Mouse (Mus musculus) erythroid progenitor cell, adult 5-6 weeks (primary cell): Measurements from ENCODE around the gene Cacng1. TPM values are rescaled to one million over a fixed set of nuclear protein-coding genes. Genes with fewer than 3 reads are reported as not detected.

ENCODE experiments used
- ATAC-seq: replicated peaks from 2 replicates; pipeline ENCODE4 v1.8.0; 2016; ENCODE audit warnings: moderate number of reproducible peaks, mild to moderate bottlenecking, moderate TSS enrichment, inconsistent platforms; ENCODE audit not compliant: poor library complexity, low FRiP score, severe bottlenecking
- total RNA-seq, 2 experiments: library from RNA; stranded (forward) in 1 of 2; stranded (reverse) in 1 of 2; fragments of 150-400 nt in 1 of 2; fragments of 186-747, 209-891 nt in 1 of 2; gene quantifications; 2 replicates each; pipeline versions ENCODE4 v1.2.3 to v1.2.4; 2015 to 2017; ENCODE audit warnings: low replicate concordance in 2 of 2

The Cacng1 gene
- total RNA-seq, 2 experiments from 2014 or later: not detected

DNA sequence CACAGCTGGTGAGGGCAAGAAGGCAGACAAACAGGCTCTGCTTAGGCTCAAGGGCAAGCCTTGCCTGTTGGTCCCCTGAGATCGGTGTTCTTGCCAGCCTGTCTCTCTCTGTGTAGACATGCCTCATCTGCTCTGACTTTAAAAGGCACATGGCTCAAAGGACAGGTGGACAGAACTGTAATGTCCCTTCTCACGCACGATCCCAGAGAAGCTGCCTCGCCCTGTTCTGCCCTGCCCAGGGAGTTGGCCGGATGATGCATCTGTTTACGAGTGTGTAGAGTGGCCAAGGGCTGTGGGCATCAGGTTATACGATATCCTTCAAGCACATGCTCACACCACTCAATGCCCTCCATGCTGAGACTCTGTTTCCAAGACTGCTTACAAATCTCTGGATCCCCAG, 2.0 kb downstream of the Cacng1 start:
- ATAC-seq: no peak

DNA sequence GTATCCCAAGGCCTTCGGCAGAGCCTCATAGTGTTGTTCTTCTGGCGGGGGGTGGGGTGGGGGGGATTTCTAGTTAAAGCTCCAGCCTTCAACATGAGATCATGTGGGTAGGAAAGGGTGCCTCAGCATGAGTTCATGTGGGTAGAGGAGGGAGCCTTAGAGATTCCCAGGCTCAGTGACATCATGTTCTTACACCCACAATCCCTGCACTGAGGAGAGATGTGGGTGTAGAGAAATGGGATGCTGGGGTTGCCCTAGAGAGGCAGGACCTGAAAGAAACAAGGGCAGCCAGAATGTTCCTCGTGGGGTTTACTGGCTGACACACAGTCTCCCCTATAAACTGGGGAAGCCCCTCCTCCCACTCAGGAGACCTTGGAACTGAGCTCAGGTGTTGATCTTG, 5.9 kb downstream of the Cacng1 start:
- ATAC-seq: no peak

GRCm38 (mm10) chr11:107707897-107708610, 8.3 kb downstream of the Cacng1 start:
- no peak for ATAC-seq

GRCm38 (mm10) chr11:107705476-107706074, 10.7 kb downstream of the Cacng1 start:
- ATAC-seq: no peak

- no peak for ATAC-seq
Measured at GRCm38 (mm10) chr11:107705060-107705459, 11.3 kb downstream of the Cacng1 start.

DNA sequence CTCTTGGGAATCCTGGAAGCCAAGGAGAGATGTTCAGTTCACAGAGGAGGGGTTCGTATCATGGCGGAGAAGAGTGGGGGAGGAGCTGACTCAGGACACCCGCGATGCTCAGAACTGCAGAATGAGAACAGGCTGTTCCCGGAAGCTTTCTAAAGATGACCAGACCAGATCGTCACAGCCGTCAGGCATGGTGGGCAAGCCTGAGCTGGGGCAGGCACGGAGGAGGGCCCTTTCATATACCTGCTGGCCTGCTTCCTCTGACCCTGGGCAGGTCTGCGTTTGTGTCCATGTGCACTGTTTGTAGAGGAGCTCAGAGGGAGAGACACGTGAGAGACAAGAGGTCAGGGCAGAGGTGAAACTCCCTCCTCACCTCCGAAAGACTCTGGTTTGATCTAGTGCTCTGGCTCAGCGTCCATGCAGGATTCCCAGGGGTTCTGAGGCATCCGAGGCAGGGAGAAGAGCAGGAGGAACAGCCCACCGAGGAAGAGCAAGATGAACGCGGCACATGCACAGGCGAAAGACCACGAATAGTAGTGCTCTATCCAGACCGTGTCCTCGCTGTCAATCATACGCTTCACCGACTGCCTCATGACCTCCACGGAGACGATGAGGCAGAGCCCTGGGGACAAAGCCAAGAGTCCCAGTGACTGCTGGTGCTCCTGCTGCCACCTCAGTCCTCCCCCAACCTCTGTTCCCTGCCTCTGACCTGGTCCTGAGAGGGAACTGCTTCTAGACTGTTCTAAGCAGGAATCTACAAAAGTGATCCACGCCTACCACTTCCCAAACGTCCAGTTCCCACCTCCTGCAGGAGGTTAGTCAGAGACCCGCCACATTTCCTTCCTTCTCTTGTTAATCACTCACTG, 12.8 kb downstream of the Cacng1 start:
- no peak for ATAC-seq

- no peak for ATAC-seq
Measured at GRCm38 (mm10) chr11:107699967-107700366, 16.4 kb downstream of the Cacng1 start.

DNA sequence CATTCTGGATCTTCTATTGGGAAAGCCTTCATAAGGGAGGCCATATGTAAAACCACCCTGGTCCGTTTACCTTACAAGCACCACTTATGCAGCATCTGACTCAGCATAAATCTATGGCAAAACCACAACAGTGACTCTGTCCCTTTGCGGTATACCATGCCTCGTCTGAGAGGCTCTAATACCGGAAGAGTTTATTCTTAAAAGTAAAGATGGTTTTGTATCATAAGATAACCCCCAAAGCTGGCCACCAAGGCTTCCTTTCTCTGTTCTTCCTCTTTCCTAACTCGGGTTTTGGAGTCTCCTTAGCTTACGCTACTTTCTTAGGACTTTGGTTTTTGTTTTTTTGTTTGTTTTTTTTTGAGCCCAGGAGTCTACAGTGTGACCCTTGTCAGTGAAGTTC, 23.0 kb downstream of the Cacng1 start:
- ATAC-seq: no peak

DNA sequence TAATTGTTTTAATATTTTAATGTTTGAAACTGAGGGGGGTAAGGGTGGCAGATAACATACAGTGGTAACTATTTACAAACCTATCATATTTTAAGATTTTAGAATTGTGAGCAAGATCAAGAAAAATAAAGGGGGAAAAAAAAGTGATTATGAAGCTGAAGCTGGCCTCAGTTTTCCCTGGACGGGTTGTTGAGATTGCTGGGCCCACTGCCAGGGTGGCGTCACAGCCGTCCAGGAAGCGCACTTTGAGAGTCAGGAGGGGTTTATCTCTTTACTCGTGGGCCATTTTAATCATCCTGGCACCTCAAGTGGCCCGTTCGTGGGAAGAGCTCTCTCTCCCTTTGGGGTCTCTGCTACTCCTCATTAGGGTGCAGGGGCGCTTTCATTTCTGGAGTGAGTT, 24.8 kb downstream of the Cacng1 start:
- no peak for ATAC-seq

DNA sequence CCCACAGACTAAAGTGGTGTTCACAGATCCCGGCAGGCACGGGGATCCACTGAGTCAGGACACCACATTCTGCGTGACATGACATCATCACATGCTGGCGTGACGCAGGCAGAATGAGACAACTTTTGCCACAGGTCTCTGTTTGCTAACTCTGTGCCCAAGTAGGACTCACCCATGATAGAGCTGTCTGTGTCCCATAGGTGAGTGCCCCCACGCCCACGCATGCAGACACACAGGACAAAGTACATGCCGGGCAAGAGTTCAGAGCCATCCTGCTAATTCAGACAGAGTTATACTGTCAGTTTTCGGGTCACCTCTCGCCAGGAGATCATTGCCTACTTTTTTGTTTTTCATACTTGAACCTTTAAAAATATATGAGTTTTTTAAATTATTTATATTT, 27.8 kb downstream of the Cacng1 start:
- ATAC-seq: no peak

DNA sequence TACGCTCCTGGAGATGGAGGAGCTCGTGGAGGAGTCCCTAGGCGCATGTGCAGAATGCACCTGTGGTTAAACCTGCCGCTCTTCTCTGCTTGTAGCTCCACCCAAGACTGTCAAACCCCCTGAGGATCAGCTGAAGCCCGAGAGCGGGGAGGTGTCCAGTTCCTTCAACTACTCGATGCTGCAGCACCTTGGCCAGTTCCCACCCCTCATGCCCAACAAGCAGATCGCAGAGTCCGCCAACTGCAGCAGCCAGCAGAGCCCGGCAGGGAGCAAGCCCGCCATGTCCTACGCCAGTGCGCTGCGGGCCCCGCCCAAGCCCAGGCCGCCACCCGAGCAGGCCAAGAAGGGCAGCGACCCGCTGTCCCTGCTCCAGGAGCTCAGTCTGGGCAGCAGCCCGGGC, 30.0 kb downstream of the Cacng1 start:
- ATAC-seq: no peak

GRCm38 (mm10) chr11:107683544-107684465, 32.5 kb downstream of the Cacng1 start:
- ATAC-seq: no peak

DNA sequence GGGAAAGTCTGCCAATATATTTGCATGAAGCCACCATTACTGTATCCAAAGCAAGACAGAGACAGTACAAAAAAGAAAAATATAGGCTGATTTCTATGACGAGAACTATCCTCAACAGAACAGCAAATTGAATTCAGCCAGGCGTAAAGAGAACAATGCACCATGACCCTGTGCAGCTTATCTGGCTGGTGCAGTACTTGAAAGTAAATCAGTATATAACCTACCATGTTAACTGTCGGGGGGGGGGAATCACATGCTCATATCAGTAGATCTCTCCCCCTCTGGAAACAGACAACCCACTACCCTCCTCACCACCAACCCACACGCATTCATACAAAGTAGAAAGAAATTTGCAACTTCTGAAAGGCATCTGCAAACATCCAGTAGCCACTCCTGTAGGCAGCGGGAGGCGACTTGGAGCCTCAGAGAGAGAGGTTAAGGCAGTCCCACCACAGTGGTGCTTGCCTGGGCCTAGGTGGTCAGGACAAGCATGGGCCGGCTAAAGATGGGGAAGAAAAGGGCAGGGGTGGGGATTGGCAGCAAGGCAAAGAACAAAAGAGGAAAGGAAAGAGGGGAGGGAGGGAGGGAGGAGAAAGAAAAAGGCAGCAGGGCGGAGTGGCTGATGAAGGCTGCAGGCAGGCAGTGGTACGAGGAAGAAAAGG, 33.5 kb downstream of the Cacng1 start:
- ATAC-seq: no peak

GRCm38 (mm10) chr11:107676207-107676940, 39.9 kb downstream of the Cacng1 start:
- ATAC-seq: no peak

GRCm38 (mm10) chr11:107675246-107675645, 41.1 kb downstream of the Cacng1 start:
- ATAC-seq: no peak

GRCm38 (mm10) chr11:107674601-107675000, 41.7 kb downstream of the Cacng1 start:
- ATAC-seq: no peak

DNA sequence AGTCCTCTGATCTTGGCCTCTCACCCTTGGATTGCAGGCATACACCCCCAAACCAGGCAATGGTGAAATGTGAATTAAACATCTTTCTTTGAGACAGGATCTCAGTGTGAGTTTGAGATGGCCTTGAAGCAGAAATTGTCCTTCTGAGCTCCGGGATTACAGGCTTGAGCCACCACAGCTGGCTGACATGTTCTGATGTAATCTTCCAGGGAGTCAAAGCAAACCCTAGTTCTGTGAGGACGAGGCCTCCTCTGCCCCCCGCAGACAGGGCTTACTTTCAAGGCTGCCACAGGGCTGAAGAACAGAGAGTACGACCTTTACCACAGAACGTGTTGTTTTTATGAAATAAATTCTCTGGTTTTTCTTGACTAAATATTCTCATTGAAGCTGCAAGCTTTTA, 42.3 kb downstream of the Cacng1 start:
- no peak for ATAC-seq

DNA sequence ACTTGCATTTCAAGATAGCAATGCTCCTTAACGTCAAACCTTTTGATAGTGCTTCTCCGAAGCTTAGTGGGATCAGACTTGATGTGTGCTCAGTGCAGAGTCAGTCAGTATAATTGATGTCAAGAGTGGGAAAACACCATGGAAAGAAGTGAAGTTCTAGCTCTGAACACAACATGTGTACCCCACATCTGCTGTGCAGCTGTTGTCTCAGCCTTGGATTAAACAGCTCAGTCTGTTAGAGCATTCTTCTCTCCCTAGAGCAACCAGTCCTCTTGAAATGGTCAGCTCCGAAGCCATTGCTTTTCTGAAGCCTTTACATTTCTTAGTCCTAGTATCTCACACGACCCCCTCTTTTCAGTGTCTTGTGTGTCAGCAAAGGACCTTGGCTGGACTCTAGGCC, 47.3 kb downstream of the Cacng1 start:
- no peak for ATAC-seq

DNA sequence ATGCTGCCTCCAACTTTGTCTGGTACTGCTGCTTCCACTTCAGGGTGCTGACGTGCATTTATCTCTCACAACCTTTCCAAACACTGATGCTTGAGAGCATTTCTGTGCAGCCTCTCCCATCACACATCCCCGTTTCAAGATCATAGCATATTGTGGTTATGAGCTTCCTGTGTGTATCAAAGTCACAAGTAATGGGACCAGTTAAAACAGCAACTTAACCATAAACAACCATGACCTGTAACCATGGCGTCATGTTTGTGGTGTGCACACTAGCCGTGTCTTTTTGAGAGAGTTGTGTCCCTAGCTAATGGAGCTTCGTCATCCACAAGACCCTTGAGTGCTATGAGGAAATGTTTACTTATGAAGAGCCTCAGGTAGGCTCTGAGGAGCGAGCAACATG, 48.1 kb downstream of the Cacng1 start:
- no peak for ATAC-seq
